Mouse (Mus musculus): ENCODE results near the gene Zfp687. TPM values are rescaled to one million over a fixed set of nuclear protein-coding genes. Genes with fewer than 3 reads are reported as not detected.
A peak's percentile ranks its signal among the peaks of the same experiment; 100 is the strongest.

Gene Zfp687
- total RNA-seq, 2 experiments from 2014 or later: 30.7 to 33.4 TPM

- DNase-seq: no peak
These were observed 1.3 kb upstream of the Zfp687 start for GRCm38 (mm10) chr3:95016532-95017056.

- DNase-seq: peak; percentile 93
These were observed 763 bp upstream of the Zfp687 start for GRCm38 (mm10) chr3:95015891-95016531.

- DNase-seq: no peak
These were observed 658 bp downstream of the Zfp687 start for GRCm38 (mm10) chr3:95014428-95015151.

GRCm38 (mm10) chr3:95013699-95014427 is 1.4 kb downstream of the Zfp687 start:
- no peak for DNase-seq

GRCm38 (mm10) chr3:95012982-95013381 is 2.3 kb downstream of the Zfp687 start:
- no peak for DNase-seq

- no peak for DNase-seq
These were observed 4.9 kb downstream of the Zfp687 start for GRCm38 (mm10) chr3:95010396-95010795.

- DNase-seq: no peak
These were observed 7.5 kb downstream of the Zfp687 start for GRCm38 (mm10) chr3:95007706-95008105.

- no peak for DNase-seq
These were observed 9.6 kb downstream of the Zfp687 start for GRCm38 (mm10) chr3:95005651-95006050.

GRCm38 (mm10) chr3:95003273-95003672 is 12.0 kb downstream of the Zfp687 start:
- DNase-seq: no peak

- DNase-seq: no peak
These were observed 12.7 kb downstream of the Zfp687 start for GRCm38 (mm10) chr3:95002569-95002968.

GRCm38 (mm10) chr3:94996946-94997345 is 18.3 kb downstream of the Zfp687 start:
- DNase-seq: peak; percentile 93

- peak; percentile 39 for DNase-seq
These were observed 26.0 kb downstream of the Zfp687 start for GRCm38 (mm10) chr3:94989159-94989761.

GRCm38 (mm10) chr3:94987578-94987977 is 27.7 kb downstream of the Zfp687 start:
- DNase-seq: peak; percentile 86

- DNase-seq: no peak
These were observed 29.7 kb downstream of the Zfp687 start for GRCm38 (mm10) chr3:94985513-94985912.

- no peak for DNase-seq
These were observed 30.9 kb downstream of the Zfp687 start for GRCm38 (mm10) chr3:94984312-94984711.

GRCm38 (mm10) chr3:94974528-94975422 is 40.5 kb downstream of the Zfp687 start, which contains the start of gene Pi4kb:
Gene Pi4kb, plus strand, starts transcription at chr3:94974731.
- peak; percentile 86 for DNase-seq

GRCm38 (mm10) chr3:94974026-94974527 is 41.2 kb downstream of the Zfp687 start:
- no peak for DNase-seq

- DNase-seq: no peak
These were observed 41.6 kb downstream of the Zfp687 start for GRCm38 (mm10) chr3:94973620-94974019.

- DNase-seq: no peak
These were observed 42.7 kb downstream of the Zfp687 start for GRCm38 (mm10) chr3:94972552-94972951.

- DNase-seq: no peak
These were observed 49.4 kb downstream of the Zfp687 start for GRCm38 (mm10) chr3:94965878-94966277.

- DNase-seq: no peak
These were observed 50.3 kb downstream of the Zfp687 start for GRCm38 (mm10) chr3:94964989-94965388.
